Mouse (Mus musculus) spleen, adult 12 weeks (tissue): ENCODE data around the gene Desi1.
"Not testable (repeated sequence)": the region's sequence is repeated elsewhere in the genome, so short reads cannot be mapped to it uniquely, and the experiment has no call there.

Experiments used
- DNase-seq: peaks from one replicate; pipeline ENCODE4 v3.0.0; 2022; ENCODE audit warnings: low spot score

Gene Desi1

DNA sequence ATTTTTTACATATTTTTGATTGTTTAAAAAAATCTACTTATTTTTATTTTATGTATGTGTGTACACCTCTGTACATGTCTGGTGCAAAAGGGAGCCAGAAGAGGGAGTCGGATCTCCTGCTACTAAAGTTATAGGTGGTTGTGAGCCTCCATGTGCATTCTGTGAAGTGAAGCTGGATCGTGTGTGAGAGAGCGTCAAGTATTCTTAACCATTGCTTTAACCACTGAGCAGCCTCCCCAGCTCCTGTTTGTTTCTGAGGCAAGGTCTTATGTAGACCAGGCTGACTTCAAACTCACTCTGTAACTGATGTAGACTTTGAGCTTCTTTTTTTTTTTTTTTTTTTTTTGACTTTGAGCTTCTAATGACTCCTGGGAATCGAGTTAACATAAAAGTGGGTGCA, 16.2 kb downstream of the Desi1 start:
- no peak for DNase-seq

DNA sequence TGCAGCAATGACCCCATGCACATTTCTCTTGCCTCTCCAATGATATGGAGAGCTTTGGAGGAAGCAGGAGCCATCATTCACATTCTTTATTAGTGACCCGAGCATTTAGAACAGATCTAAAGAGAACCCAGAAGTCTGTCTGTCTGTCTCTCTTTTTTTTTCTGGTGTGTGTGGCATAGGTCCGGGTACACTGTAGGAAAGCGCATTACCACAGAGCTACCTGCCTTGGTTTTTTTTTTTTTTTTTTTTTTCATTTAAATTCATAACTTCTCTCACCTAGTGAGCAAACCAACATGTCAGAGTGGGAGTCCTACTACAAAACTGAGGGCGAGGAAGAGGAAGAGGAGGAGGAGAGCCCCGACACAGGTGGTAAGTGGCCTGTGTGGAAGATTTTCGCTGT, 16.8 kb downstream of the Desi1 start:
- no peak for DNase-seq

DNA sequence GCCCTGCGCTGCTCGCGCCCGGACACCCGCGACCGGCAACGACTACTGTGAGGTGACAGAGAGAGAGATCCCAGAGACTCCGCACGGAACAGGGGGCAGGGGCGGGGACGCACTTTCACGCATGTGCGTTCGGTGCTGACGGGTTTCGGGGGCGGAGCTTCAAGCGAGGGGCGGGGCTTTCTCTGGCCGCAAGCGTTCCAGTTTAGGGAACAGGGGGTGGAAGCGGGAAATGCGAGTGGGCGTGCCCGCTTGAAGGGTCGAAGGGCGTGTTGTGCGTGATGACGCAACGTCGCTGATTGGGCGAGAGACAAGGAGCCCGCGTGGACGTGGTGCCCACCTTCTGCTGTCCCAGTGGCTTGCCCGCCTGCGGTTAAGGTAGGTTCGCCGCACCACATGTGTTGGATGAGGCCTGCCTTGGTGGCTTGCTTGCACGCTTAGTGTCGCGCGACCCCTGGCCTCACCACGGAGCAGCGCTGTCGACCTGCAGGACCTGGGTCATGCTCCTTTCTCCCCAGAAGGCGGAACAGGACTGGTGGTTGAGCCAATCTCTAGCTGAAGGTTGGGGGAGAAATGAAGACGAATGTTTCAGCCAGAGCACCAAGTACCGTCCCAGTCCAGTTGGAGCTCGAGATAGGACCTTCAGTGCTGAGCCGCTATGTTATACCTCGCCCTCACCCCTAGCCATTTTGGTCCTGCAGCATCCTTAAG, 17.4 kb downstream of the Desi1 start:
- peak; percentile 99 for DNase-seq

DNA sequence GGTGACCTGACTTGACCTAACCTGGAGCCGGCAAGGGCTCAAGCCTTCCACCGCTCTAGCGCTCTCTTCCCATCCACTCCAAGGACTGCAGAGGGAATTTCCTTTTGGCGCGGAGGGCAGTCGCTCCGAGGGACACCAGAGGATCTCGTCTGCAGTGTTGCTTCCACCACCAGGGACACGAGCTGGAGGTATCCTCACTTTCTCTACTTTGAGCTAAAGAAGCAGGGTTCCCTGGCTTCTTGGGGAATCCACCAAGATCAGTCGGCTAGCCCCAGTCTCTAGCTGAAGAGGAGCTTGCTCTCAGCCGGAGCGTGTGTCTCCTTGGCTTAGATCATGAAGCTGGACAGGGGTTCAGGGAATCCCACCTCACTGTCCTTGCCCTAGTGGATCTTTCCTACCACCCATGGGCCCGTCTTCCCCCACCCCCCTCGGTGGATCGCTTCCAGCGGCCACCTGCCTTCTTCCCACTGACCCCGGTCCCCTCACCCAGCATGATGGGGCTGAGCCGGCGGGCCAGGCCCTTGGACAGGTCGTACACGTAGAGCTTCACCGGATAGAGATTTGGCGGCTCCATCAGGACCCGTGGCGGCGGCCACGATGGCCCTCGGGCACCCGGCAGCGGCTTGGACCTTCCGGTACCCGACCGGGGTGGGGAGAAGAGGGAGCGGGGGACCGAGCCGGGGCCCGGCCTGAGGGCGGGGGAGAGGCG, 18.1 kb downstream of the Desi1 start:
- DNase-seq, result peak; percentile 27

DNA sequence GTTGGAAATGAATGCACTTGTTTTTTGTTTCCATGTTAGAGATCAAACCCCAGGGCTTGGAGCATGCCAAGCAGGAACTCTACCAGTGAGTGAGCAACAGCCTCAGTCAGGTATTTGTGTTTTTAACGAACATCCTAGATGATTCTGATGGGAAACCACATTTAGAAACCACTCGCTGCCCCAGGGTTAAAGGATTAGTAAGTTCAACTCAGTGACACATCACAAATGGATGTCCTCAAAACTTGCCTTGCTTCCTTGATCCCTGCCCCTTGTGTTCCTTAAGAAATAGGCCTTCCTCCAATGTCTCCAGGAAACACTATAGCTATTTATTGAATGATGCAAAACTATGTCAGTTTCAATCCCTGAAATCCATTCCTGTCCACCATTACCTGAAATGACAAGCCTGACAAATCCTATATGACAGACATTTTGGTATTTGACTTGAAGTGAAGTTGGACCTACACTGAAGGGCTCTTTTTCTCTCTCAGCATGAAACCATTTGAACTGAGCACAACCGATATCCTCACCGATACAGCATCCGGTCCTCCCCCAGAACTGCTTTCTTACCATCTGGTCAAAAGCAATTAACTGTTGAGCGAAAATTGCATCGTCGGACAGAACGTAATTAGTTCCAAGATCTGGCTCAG, 18.8 kb downstream of the Desi1 start:
- DNase-seq, result no peak

DNA sequence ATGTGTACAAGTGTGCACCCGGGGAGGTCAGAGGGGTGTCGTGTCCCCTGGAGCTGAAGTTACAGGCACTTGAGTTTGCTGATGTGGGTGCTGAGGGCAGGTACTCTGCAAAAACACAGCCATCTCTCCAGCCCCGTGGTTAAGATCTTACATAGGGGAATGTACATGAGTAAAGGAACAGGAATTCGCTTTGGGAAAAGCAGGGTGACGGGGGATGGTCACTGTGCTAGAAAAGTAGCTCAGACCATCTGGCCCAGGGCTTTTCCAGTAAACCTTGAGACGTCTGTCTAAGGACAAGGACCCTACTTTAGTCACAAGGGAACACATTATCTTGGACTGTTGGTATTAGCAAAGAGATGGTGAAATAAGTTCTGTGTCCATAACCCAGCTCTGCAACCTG, 21.7 kb downstream of the Desi1 start:
- DNase-seq, result no peak

DNA sequence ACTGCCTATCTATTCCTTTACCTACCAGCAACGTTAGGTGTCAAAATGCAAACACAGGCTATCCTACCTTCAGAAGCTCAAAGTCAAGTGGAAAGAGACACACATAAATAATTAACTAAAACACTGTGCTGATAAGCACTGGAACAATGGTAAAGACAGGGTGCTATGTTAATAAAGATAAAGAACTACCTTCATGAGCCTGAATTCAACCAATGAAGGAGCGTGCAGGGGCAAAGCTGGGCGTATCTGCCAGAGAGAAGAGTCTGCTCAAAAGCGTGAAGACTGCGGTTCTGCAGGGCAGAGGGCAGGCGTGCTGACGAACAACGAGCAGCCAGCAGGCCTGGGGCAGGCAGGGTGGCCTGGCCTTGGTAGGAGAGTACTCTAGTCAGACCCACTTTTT, 29.4 kb downstream of the Desi1 start:
- no peak for DNase-seq

DNA sequence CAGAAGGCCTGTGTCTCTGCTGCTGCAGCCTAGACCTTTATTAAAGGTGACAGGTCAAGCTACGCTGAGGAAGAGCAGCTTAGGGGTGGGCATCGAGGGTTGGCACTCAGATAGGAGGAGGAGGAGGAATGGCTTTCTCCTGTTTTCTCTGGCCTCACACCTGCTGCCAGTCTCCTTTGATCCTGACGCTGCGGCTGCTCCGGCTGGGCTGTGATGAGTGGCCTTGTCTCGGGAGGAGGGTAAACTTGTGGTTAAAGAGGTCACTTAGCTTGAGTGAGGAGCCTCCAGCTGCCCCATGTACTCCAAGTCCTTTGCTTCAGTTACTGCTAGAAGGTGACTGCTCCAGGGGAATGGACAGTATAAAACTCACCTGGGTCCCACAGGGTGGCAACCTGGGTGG, 39.7 kb downstream of the Desi1 start:
- DNase-seq, result no peak

DNA sequence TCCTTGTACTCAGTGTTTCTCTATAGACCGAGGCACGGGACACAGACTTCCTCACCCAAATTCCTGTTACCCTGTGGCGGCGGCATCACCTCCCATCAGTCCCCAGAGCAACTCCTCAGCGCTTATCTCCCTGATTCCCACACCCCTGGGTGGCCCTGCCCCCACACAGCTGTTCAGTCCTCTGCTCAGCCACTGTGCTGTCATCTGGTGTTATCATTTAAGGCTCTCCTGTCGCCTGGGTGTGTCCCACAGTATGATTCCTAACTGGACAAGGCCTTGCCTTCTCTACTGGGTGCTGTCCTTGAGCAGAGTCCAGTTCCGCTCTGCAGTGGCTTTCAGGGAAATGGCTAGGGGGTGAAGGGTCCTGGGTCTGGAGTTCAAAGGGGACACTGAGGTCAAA, 43.1 kb downstream of the Desi1 start:
- peak; percentile 56 for DNase-seq

DNA sequence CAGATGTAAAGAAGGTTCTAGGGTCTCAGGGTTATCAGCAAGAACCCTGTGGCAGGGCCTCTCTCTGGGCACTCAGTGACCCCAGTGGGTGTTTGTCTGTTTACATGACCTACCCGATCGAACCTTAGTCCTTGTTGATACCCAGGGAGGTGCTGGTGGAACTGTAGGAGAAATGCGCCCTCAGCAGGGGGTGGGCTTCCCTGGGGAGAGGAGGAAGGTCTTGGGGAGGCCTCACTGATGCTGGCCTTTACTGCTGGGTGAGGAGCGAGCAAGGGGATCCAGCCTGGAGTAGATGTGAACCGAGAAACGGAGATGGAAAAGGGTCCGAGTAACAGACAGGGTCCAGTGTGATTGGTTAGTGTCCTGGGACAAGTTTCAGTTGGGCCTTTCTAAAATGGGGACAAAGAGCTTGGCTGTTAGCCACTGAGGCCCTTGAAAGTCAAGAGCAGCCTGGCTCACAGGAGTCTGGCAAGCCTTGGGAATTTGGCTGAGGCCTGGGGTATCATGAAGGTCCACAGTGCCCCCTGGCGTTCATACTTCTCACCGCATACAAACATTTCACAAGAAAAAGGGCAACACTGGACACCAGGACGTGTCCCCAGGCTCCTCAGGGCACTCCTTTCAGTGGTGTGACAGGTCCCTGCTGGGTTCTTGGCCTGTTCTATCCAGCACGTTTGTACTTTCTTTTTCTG, 44.1 kb downstream of the Desi1 start:
- peak; percentile 65 for DNase-seq

DNA sequence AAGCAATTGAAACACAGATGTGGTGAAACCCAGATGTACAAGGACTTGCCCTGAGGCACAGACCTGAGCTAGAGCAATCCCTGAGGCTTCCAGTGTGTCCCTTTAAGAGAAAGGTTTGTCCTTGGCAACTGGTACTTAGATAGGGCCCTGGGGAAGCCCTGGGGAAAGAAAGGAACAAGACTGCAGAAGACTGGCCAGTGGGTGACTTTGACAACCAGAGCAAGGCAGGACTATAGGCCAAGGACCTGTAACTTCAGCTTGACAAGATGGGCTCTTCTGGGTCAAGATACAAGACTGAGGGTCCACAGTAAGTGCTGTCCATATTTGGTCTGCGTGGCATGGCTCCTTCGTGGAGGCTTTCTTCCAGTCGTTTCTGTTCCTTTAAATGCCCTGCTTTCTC, 46.0 kb downstream of the Desi1 start, which contains the start of gene Xrcc6:
Gene Xrcc6 (plus strand): TSS at position 190 of the 400 bp plus-strand sequence.
- no peak for DNase-seq

DNA sequence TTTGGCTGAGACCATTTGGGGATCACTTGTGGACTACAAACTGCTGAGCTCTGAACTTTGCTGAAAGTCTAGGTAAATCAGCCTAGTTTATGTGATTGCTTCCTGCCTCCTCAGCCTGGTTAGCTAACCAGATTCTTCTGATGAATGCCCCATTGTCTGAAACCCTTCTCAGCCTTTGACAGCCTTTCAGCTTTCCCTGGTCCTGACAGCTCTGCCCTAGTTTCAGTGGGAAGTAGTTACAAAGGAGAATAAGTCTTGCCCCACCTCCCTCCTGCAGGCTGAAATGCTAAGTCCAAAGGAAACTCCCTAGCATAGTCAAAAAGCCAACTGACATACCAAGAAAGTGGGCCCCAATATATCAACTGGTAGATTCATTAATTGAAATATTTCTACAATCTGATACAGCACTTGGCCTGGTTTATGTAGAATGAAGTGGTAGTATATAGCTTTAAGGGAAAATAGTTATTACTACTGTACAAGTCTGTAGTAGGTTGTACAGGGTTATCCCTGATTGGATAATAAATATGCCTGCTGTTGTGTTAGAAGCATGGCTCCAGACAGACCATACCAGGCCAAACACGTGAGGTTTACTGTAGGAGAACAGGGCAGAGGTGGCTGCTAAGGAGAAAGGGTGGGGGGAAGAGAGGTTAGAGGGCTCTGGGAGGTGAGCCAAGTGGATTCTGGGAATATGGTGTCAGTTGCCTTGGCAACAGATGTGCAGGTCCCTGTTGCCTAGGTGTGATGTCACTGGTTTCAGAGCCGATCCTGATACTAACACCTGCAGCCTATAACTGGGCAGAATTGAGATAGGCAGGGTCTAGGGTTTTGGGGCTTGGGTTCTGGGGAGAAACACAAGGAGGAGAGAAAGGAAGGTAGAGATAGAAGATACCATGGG, 48.1 kb downstream of the Desi1 start:
- no peak for DNase-seq

DNA sequence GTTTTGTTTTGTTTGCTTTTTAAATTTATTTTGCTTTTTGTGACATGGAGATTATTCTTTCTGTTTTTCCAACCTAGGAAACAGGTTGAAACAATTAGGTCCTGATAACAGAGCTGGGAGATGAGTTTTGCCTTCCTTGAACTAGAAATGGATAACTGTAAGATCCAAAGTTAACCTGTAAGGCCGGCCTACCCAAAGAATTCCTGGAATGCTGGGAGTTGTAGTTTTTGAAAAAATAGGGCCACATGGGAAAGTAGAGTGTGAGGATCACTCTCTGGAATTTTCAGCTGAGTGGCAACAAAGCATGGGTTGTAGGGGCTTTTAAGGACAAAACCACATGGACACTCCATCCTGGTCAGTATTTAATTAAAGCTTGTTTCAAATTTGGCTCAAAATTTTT, 51.5 kb downstream of the Desi1 start:
- no peak for DNase-seq

DNA sequence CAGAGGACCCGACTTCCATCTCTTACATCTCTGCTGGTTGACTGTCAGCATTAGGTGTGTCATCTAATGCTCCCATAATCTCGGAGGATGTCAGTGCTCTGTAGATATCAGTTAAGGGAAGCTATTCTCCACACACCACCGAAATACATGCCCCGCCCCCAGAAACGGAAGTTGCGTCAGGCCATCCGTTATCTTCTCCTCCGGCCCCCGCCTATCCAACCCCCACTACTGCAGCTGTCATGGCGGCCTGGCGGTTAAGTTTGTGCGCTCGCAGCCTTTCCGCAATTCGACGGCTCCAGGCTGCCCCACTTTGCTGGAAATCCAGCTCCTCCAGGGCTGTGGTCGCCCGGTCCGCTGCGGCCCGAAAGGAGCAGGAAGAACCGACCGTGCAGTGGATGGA, 53.3 kb downstream of the Desi1 start, which contains the start of gene 1700029P11Rik:
Gene 1700029P11Rik (plus strand): TSS at position 220 of the 400 bp plus-strand sequence.
- DNase-seq, result no peak

DNA sequence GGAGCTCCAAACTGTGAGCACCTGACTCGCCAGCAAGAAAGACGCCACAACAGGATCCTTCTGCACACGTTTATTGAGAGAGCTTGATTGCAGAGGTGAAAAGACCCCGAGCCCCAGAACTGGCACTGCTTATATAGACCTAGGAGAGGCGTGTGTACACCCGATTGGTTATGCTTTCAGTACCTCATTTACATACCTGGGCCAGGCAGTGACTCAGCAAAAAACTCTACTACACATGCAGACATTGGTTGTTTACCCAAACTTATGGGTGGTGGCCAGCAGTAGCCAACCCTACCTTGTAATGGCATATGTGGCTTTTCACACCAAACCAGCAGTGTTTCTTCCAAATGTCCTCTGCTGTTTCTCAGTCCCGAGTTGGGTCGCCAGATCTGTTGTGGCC, 58.5 kb downstream of the Desi1 start:
- not testable (repeated sequence) for DNase-seq

DNA sequence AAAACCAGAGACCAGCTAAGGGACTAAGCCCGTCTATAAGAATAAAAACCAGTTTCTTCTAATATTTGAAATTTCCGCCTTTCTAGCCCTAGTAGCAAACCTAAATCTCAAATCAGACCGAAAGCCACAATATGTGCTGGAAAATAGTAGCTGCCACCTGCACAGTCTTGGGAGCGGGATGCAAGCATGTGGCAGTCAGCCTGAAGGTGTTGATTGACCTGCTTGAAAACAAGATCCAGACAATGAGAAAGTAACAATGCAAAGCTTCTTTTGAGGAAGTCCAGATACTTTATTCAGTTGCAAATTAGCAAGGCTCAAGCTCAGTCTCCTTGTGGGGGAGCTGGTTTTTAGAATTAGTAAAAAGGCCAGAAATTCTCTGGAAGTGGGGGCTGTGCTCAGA, 63.2 kb downstream of the Desi1 start:
- DNase-seq, result not testable (repeated sequence)

DNA sequence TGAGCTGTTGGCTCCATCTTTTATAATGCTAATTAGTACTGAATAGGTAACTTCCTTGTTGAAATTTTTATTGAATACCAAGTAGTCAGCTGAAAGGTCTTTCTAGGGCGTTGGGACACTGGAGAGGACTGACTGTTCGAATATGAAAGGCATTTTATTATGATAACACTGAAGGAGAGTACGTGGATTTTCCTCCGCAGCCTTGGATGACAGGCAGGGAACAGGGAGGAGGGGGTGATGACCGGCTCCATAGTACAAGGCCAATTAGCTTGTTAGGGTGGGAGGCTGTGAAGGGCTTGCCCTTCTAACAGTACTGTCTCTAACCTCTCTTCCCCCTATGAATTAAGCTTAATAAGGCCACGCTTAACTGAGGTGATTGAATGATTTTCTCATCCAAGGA, 64.0 kb downstream of the Desi1 start:
- not testable (repeated sequence) for DNase-seq

DNA sequence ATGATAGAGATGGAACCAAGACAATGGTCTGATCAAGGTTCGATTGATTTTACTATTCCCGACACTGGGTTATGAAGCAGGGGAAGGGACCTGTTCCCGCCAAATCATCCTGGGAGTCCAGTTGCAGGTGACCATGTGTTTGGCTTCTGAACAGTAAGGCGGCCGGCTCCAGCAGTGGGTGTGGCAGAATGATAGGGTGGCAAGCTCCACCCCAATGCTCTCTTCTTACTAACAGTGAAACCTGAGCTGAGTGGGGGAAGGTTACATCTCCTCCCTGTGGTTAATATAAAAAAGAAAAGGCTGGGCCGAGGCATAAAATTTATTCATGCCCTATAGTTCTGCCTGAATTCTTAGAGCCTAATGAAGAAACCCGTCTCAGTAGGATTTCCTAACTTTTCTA, 64.5 kb downstream of the Desi1 start:
- DNase-seq, result peak; percentile 15

DNA sequence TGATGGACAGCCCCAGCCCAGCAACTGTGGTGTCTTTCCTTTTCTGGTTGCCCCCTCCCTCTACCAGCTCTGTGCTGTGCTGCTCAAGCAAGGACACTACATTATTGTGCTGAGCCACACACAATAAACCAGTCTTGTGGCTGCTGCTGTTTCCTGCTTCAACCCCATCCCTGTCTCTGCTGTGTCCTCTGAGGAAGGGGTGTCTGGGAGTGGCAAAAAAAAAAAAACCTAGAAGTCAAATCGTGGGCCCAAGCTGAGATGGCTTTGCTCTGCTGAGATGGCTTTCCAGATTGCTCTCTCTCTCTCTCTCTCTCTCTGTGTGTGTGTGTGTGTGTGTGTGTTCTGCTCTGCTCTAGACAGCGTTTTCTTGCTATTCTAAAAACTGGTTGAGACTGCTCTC, 65.2 kb downstream of the Desi1 start:
- DNase-seq, result no peak

DNA sequence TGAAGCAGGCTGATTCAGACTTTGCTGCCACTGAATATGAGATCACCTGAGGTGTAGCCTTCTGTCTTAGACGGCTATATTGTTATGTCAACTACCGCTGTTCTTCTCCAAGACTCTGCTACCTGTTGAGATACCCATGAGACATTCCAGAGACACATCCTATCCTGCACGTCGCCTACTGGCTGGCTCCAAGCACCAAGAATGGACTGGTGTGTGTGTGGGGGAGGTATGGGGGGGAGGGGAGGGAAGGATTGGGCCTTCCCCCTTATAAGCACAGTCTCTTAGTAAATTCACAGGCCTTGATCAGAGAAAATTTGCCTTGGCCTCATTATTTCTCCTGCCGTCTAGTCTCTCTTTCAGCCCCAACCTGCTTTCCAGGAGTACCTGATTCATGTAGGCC, 65.8 kb downstream of the Desi1 start:
- no peak for DNase-seq

DNA sequence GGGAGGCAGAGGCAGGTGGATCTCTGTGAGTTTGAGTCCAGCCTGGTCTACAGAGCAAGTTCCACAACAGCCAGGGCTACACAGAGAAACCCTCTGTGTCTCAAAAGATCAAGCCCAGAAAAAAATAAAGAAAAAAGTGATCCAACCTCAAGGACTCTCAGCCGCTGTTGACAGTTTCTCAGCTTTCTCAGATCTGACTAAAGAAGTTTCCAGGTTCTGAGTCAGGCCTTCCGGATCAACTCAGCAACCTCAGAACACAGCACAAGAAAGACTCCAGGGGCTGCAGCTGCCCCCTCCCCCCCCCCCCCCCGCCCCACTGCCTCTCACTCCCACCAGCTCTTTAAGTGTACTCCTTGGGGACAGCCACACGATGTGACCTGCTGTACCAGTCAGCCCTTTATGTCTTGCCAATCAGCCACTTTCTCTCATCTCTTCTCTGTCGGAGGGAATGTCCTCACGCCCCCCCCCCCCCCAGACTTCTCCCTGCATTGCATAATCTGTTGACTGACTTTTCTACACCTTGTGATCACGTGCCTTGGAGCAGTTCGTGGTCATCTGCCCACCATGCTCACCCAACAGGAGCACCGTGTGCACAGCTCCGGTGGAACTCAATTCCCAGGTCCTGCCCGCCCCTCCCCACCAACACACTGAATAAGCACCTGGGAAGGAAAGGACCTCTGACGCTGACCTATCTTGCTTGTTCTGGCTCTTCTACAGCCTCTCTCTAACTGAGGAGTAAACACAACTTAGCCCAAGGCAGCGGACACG, 67.4 kb downstream of the Desi1 start:
- no peak for DNase-seq
